Mouse (Mus musculus) ovary, postnatal 10 days (tissue): ENCODE measurements around the gene Igfbpl1.

Source experiments
- DNase-seq: peaks from one replicate; pipeline ENCODE4 v3.0.0; 2022; ENCODE audit warnings: low spot score

The Igfbpl1 gene

GRCm38 (mm10) chr4:45770638-45771033, 56.1 kb downstream of the Igfbpl1 start:
- DNase-seq, result no peak

DNA sequence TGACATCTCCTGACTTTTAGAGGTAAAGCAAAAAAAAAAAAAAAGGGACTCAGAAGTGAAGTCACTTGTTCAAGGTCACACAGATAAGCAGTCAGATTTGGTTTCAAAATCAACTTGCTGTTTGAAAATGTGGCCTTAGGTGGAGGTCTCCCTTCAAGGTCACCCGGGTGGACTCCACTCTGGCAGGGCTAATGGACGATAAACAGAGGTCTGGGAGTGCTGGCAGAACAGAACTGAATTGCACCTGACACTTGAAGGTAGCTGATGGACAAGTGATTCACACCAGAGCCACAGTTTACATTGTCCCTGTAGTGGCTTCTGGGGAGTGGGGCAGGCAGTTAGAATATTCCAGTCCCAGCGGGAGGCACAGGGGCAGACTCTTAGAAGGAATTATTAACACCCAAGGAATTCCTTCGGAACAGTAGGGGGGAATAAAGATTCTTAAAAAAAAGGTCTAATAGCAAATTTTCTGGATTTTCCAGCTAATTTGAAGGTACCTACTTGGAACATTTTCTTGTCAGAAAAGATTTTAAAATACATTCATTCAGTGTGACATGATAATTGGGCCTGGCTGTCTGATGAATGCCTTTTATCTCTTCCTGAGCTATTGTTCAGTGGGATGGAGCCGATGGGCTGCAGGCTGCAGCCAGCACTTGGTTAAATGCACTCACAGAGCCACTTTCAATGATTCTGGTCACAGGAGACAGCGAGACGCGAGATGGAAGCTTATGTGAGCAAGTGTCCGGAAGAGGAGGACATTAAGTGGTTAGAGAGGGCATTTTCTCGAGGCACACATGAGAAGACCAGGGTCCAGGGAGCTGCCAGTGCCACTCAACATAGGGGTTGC, 56.7 kb downstream of the Igfbpl1 start:
- DNase-seq, result no peak

GRCm38 (mm10) chr4:45769141-45769540, 57.6 kb downstream of the Igfbpl1 start:
- DNase-seq, result no peak

GRCm38 (mm10) chr4:45767891-45768558, 58.7 kb downstream of the Igfbpl1 start:
- DNase-seq, result no peak

GRCm38 (mm10) chr4:45766774-45767173, 59.9 kb downstream of the Igfbpl1 start:
- no peak for DNase-seq

DNA sequence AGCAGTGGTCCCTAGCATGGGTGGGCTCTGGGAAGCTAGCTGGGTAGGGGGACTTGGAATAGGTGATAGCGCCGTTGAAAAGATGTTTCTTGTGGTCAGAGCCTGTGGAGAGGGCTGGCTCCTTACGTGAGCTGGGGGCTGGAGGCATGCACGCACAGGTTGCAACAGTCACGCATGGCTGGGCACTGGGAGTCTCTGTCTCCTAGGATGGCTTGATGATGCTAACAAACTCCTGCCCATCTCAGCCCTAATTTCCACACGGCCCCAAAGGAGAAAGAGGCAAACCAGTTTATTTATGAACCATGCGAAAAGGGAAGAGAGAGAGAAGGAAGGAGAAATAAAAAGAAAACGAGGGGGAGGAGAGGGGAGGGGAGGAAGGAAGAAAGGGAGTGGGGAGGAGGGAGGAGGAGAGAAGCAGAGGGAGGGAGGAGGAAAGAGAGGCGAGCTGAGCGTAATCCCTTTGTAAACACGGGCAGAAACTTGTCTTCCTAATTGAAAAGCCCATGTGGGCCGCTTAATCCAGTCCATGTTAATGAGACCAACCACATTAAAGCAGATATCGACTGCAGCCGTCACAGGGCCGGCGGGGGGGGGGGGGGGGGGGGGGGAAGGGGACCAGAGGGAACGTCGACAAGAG, 61.0 kb downstream of the Igfbpl1 start:
- DNase-seq, result no peak

- no peak for DNase-seq
Measured at GRCm38 (mm10) chr4:45765121-45765564, 61.6 kb downstream of the Igfbpl1 start.

- no peak for DNase-seq
Measured at GRCm38 (mm10) chr4:45764141-45764494, 62.6 kb downstream of the Igfbpl1 start.

DNA sequence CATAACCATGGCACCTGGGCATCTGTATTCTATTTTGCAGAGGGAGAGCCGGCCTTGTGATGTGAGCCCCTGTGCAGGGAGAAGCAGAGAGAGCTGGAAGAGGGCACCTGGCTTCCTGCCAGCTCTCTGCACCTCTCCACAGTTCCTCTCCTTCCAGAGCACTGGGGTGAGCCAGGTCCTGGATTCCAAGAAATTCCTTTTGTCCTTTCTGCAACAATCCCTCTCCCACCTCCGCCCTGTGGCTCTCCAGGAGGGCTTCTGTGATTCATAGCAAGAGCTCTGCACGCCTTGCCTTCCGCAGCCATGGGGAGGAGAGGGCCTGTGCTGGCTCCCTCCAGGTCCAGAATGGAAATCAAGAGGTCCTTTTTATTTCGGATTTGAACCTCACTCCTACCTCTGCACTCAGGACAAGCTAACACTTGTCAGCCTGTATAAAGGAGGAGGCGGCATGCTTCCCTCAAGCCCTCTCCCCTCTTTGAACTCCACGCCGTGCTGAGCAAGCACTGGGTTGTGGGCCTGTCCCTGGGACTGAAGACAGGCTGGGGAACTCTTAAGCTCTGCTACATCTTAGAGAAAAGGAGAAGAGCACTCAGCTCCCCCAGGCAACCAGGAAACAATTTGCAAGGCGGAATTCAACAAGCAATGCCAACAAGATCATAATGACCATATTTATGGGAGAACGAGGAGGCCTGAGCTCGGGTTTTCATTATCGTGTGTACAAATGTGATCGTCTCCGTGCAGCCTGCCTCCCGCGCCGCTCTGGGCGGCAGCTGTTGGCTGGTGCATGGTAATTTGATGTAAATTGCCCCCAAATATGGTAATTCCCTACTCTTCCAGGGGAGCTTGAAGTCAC, 63.2 kb downstream of the Igfbpl1 start:
- no peak for DNase-seq

GRCm38 (mm10) chr4:45762600-45762999, 64.1 kb downstream of the Igfbpl1 start:
- no peak for DNase-seq
